Mouse (Mus musculus) bone marrow, adult 2 months (tissue): ENCODE measurements at regions not wholly inside any gene's neighbourhood (a gene's known extent, or its start where the extent isn't known, plus 50 kb on each side); places are given as distances from the start of the nearest gene placed in this dataset.

Experiments
- H3K27ac ChIP-seq: fragments of 200-500 bp; 2 replicates; pipeline ENCODE4 v1.5.1; 2012; ENCODE audit warnings: low read depth, mild to moderate bottlenecking, control low read depth, inconsistent platforms, low read length; ENCODE audit not compliant: control insufficient read depth, poor library complexity, insufficient read depth
- H3K4me1 ChIP-seq: fragments of 200-500 bp; 2 replicates; pipeline ENCODE4 v1.6.1; 2011; ENCODE audit warnings: low read length; ENCODE audit not compliant: control insufficient read depth, insufficient read depth
- H3K4me3 ChIP-seq: fragments of 200-500 bp; replicated peaks from 2 replicates; pipeline ENCODE3; 2011; ENCODE audit warnings: mild to moderate bottlenecking, low read depth, low read length, control low read depth; ENCODE audit not compliant: control insufficient read depth
- CTCF ChIP-seq: fragments of 200-500 bp; IDR thresholded peaks from 2 replicates; pipeline ENCODE4 v1.5.1; 2011; ENCODE audit warnings: low read length, control low read depth; ENCODE audit not compliant: control insufficient read depth, insufficient read depth
- POLR2A ChIP-seq: fragments of 200-500 bp; IDR thresholded peaks from 2 replicates; pipeline ENCODE4 v1.6.1; 2011; ENCODE audit warnings: low read depth, mild to moderate bottlenecking, control low read depth, low read length, borderline replicate concordance; ENCODE audit not compliant: control insufficient read depth
- WGBS: fragments of 180-500 bp; shearing (Covaris S2); methylation state at CpG from one replicate; pipeline ENCODE4 v1.1.7; 2018; 5-methylcytosine and 5-hydroxymethylcytosine counted together

DNA sequence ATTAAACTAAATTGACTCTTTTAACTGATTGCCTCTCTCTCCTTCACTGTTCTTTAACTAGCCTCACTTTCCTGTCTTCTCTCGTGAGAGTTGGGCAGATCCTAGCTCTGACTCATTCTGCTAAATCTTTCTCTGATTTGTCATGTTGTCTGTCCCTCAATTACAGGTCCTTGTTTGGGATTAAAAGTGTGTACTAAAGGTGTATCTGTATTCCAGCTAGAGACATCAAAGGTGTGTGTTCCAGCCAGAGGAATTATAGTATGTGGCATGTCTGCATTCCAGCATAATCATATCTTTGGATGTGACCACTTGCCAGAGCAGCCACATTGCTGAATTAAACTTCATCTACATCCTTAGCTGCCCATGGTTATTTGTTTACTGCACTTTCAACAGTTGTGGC is 167.5 kb upstream of the Fam83b start:
- Histone ChIP-seq H3K4me3 (no peak overlapping the region), H3K27ac (no peak overlapping the region), H3K4me1 (no peaks in the 10 kb centered on the region)
- 66% methylated on average over 1 of the region's 1 CpGs for WGBS
- TF ChIP-seq CTCF (no peak), POLR2A (no peak)

DNA sequence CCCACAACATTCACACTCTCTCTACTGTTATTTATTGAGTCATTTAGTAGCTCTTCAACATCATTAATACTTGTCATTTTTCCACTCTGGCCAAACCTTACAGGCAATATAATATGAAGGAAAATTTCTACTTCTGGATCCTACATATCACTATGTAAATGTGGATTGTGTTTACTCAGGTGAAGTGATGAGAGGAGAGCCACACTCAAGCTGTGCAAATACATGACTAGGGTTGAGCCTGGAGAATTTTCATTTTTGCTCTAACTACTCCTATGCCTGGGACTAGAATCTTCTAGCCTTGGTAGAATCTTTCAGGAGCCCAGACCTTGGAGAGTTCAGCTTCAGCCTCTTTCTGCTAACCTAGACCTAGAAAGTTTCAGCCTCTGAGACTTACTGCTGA is 166.9 kb upstream of the Fam83b start:
- TF ChIP-seq POLR2A (no peak), CTCF (no peak)
- Histone ChIP-seq H3K4me1 (no peaks in the 10 kb centered on the region), H3K4me3 (no peak overlapping the region), H3K27ac (no peak overlapping the region)

DNA sequence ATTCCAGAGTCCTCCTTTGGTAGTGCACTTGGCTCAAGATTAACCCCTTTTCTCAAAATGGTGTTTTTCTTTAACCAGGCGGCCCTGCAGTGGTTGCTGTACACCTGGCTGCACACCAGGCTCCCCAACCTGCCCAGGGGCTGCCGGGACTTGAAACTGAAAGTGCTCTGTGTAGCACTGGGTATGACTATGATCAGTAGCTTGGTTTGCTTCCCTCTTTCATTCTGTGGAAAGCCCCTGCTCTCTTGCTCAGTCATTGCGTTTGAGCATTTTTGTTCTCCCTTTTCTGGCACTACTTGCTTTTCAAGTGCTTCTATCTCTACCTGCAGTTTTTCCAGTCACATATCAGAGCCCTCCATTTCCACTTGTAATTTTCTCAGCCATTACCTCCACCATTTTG is 156.0 kb upstream of the Fam83b start:
- 16% methylated on average over 3 of the region's 3 CpGs for WGBS

DNA sequence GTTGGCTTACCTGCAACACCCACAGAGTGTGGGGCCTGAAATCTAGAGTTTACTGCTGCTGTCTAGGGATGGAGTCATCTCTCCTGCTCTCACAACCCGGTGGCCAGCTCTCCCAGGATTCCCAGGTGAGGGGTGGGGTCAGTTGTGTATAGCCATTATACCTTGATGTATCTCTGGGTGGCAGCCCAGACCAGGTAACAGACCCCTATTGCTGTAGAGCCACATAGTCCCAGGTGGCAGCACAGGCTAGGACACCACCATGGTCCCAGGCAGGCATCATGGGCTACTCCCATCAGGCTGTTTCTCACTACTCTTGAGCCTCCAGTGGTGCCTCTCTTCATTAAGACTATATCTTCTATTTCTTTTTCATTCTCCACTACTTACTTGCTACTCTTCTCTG is 148.9 kb upstream of the Fam83b start:
- WGBS: 65% methylated on average over 1 of the region's 1 CpGs
- H3K27ac ChIP-seq: no peak overlapping the region
- H3K4me3 ChIP-seq: no peak overlapping the region
- TF ChIP-seq POLR2A: no peak
- no peak for TF ChIP-seq CTCF
- no peaks in the 10 kb centered on the region for H3K4me1 ChIP-seq

More for the DNA sequence above, 156.0 kb upstream of the Fam83b start:
- TF ChIP-seq POLR2A (no peak), CTCF (no peak)
- Histone ChIP-seq H3K27ac (no peak overlapping the region), H3K4me3 (no peak overlapping the region), H3K4me1 (no peaks in the 10 kb centered on the region)

DNA sequence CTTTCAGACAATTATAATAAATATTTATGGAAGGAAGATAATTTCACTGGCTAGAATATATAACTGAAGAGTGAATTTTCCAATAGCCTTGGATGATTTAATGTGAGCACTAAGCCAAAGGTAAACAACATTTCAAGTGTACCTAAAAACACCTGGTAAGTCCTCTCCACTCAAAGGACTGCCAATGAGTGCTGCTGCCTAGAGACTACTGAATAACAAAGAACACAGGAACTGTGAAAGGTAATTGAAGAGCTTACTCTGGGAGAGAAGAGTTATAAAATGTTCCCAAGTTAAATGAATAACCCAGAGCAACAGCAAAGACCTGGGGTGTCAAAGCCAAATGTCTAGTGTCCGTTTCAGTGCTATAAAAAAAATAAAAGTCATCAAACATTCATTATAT is 139.5 kb upstream of the Fam83b start:
- TF ChIP-seq CTCF (no peak), POLR2A (no peak)
- 43% methylated on average over 1 of the region's 1 CpGs for WGBS
- no peak overlapping the region for H3K4me3 ChIP-seq
- H3K27ac ChIP-seq: no peak overlapping the region
- H3K4me1 ChIP-seq: no peaks in the 10 kb centered on the region

DNA sequence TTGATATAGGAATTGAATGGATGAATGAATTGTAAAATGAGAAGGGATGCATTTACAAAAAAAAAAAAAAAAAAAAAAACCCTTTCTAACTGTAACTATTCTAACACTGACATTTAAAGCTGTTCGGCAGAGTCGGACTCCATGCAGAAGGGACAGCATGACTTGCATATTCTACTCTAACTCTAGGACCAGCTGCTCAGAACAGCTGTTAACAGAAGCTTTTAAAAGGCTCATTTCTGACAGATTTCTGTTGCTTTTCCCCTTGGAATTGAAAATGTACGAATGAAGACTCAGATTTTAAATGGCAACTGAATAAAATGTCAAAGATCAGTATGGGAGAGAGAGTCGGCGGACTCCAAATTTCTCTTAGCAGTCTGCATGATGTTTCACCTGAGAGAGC is 138.9 kb upstream of the Fam83b start:
- TF ChIP-seq CTCF (no peak), POLR2A (no peak)
- H3K4me1 ChIP-seq: no peaks in the 10 kb centered on the region
- no peak overlapping the region for H3K4me3 ChIP-seq
- 56% methylated on average over 5 of the region's 5 CpGs for WGBS
- no peak overlapping the region for H3K27ac ChIP-seq

DNA sequence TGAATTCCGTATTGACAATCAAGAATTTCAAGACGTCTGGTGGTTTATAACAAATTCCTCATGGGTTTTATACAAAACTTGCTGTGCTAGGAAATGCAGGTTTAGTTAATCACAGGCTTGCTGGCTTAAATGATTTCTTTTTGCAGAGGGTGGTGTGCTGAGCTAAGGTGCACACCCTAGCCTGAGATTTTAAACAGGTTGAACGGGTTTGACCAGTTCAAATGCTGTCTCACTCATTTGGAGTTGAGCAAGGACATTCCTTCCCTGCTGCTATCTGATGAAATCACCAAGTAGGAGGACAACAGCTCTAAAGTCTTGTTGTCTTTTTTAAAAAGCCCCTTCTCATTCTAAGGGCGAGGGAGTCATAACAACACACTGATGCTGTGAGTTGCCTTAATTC is 128.6 kb upstream of the Fam83b start:
- 66% methylated on average over 4 of the region's 4 CpGs for WGBS
- TF ChIP-seq CTCF (no peak), POLR2A (no peak)
- Histone ChIP-seq H3K27ac (no peak overlapping the region), H3K4me3 (no peak overlapping the region), H3K4me1 (no peaks in the 10 kb centered on the region)

DNA sequence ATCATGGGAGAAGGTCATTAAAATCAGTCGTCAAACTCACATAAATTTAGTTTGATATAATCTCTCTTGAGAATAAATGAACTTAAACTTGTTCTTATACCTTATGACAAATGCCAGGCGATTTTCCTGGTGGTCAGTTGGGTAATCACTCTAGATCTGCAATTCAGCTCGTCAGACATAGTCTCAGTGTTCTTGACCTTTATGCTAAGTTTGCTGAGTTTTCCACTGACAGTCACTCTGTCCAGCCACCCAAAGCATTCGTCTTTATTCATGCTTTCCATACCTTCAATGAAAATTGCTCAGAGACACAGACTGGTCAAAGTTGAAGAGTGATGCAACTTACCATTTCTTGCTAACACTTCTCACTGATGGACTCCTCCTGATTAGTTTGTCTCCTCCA is 126.1 kb upstream of the Fam83b start:
- Histone ChIP-seq H3K4me3 (no peak overlapping the region), H3K27ac (no peak overlapping the region), H3K4me1 (no peaks in the 10 kb centered on the region)
- WGBS: 61% methylated on average over 4 of the region's 4 CpGs
- TF ChIP-seq CTCF (no peak), POLR2A (no peak)

DNA sequence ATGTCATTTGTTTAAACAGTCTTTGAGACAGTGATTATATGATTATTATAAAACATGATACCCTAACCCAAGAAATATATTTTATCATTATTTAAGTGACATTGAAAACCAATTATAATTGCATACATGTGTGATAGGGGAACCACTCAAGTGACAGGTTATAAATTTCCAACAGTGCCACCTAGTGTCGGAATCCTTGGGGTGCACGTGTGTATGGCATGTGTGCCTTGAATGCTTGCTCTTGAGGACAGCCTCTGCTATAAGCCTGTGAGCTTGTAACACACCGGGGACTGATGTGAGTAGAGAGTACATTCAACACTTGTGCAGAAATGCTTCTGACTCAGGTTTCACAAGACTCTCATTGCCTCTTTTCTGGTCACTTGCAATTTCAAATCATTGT is 93.9 kb upstream of the Fam83b start:
- no peaks in the 10 kb centered on the region for H3K4me1 ChIP-seq
- TF ChIP-seq POLR2A (no peak), CTCF (peak; percentile 32)
- WGBS: 13% methylated on average over 3 of the region's 3 CpGs
- H3K27ac ChIP-seq: no peak overlapping the region
- H3K4me3 ChIP-seq: no peak overlapping the region
